13 mouse cellular contexts compared by ENCODE assay signal in the genomic region with DNA sequence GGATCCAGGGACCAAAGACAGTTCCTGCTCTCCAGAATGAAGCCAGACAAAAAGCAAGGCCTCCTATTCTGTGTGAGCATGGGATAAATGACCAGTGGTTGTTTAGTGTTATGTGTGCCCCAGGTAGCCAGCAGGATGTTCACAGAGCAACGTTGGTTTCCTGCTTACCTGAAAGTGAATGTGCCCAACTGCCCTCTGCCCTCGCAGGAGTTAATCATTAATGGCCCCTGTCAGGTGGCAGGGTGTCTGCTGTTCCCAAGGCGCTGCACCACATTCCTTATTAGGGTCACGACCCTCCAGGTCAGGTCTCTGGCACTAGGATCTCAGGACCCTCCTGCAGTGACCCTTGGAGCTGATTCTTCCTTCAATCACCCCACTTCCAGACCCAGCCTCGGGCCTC. TPM values are rescaled to one million over a fixed set of nuclear protein-coding genes. Genes with fewer than 3 reads are reported as not detected.
DNase-seq lines count a peak whose midpoint lies in the region; ATAC-seq and TF ChIP-seq lines count a peak whose summit lies in the region.
"Had no signal": no experiment of that assay in that cellular context is flagged by ENCODE, and none has a peak within 500 bp of the region (broad histone marks: within the 10 kb centered on the region; RNA-seq: fewer than 3 reads in every experiment).

No protein-coding gene starts in this region.

- peak overlapping the region; percentile 24 for H3K4me2 ChIP-seq in intestine, embryonic 16.5 days (ENCODE audit: low read depth, low read length)
- H3K4me2 ChIP-seq in kidney, embryonic 15.5 days: no peak overlapping the region
- H3K4me2 ChIP-seq: hindbrain, embryonic 15.5 days; neural tube, embryonic 15.5 days had no signal

- H3K4me3 ChIP-seq in intestine, embryonic 16.5 days (ENCODE audit: low read length): no peak overlapping the region
- no peak overlapping the region for H3K4me3 ChIP-seq in kidney, embryonic 15.5 days (replicated peaks)
- H3K4me3 ChIP-seq in small intestine, adult 2 months (ENCODE audit: low read depth, low read length): no peak overlapping the region
- H3K4me3 ChIP-seq: hindbrain, embryonic 15.5 days; neural tube, embryonic 15.5 days had no signal

- WGBS in intestine, embryonic 16.5 days: 13% methylated on average over 5 of the region's 5 CpGs
- 32% methylated on average over 5 of the region's 5 CpGs for WGBS in kidney, embryonic 15.5 days
- 13% methylated on average over 5 of the region's 5 CpGs for WGBS in small intestine, adult 2 months

- H3K27me3 ChIP-seq in intestine, embryonic 16.5 days (replicated peaks; ENCODE audit: control insufficient read depth, insufficient read depth, low read length): no peaks in the 10 kb centered on the region
- no peaks in the 10 kb centered on the region for H3K27me3 ChIP-seq in kidney, embryonic 15.5 days
- no peaks in the 10 kb centered on the region for H3K27me3 ChIP-seq in small intestine, adult 2 months (ENCODE audit: control insufficient read depth, insufficient read depth, low read length)
- H3K27me3 ChIP-seq: hindbrain, embryonic 15.5 days; neural tube, embryonic 15.5 days had no signal

- H3K9me3 ChIP-seq in intestine, embryonic 16.5 days (ENCODE audit: control insufficient read depth, low read length): peaks cover 2% of the 10 kb centered on the region; the same call in 1 of the 2 replicates
- H3K9me3 ChIP-seq in kidney, embryonic 15.5 days (replicated peaks): no peaks in the 10 kb centered on the region
- H3K9me3 ChIP-seq: hindbrain, embryonic 15.5 days; neural tube, embryonic 15.5 days had no signal

- DNase-seq in liver: peak; percentile 37
- no peak for DNase-seq in cerebellum, postnatal 25 days
- DNase-seq in cerebellum, postnatal 4 days (ENCODE audit: low spot score in 2 of 2): no peak
- no peak for DNase-seq in ovary, postnatal 14 days (ENCODE audit: low spot score)
- DNase-seq: cerebellum, adult 8-10 months; heart, postnatal 10 days; lung, postnatal 14 days had no signal

- peaks cover 12% of the 10 kb centered on the region for H3K4me1 ChIP-seq in intestine, embryonic 16.5 days (ENCODE audit: control insufficient read depth, insufficient read depth, low read length)
- peaks cover 20% of the 10 kb centered on the region for H3K4me1 ChIP-seq in kidney, embryonic 15.5 days
- H3K4me1 ChIP-seq in small intestine, adult 2 months (ENCODE audit: control insufficient read depth, insufficient read depth, insufficient read length, low read length): peaks cover 26% of the 10 kb centered on the region
- H3K4me1 ChIP-seq: hindbrain, embryonic 15.5 days; neural tube, embryonic 15.5 days had no signal

- peak overlapping the region; percentile 67; the same call in 1 of the 2 replicates for H3K27ac ChIP-seq in intestine, embryonic 16.5 days (ENCODE audit: low read length)
- peak overlapping the region; percentile 62 for H3K27ac ChIP-seq in kidney, embryonic 15.5 days
- H3K27ac ChIP-seq in small intestine, adult 2 months (ENCODE audit: insufficient read depth, low read depth, low read length): peak overlapping the region; percentile 95
- H3K27ac ChIP-seq: hindbrain, embryonic 15.5 days; neural tube, embryonic 15.5 days had no signal

- no peak for TF ChIP-seq POLR2A in small intestine, adult 2 months (IDR thresholded peaks at IDR 0.05; ENCODE audit: low read depth, low read length)

- H3K9ac ChIP-seq in intestine, embryonic 16.5 days (ENCODE audit: low read depth, low read length): no peak overlapping the region
- no peak overlapping the region for H3K9ac ChIP-seq in kidney, embryonic 15.5 days
- H3K9ac ChIP-seq: hindbrain, embryonic 15.5 days; neural tube, embryonic 15.5 days had no signal

- H3K36me3 ChIP-seq in intestine, embryonic 16.5 days (ENCODE audit: control insufficient read depth, insufficient read depth, low read length): no peaks in the 10 kb centered on the region
- H3K36me3 ChIP-seq in kidney, embryonic 15.5 days: no peaks in the 10 kb centered on the region
- H3K36me3 ChIP-seq in small intestine, adult 2 months (ENCODE audit: control insufficient read depth, insufficient read depth, low read length): no peaks in the 10 kb centered on the region
- H3K36me3 ChIP-seq: hindbrain, embryonic 15.5 days; neural tube, embryonic 15.5 days had no signal

- ATAC-seq in intestine, embryonic 16.5 days: peak; percentile 91
- ATAC-seq in kidney, embryonic 15.5 days (replicated peaks; ENCODE audit: low FRiP score): 0 out of 2 replicates have a peak, but pooled peaks have one; percentile 49
- ATAC-seq: forebrain, embryonic 16.5 days had no signal

- TF ChIP-seq CTCF in small intestine, adult 2 months (IDR thresholded peaks at IDR 0.05; ENCODE audit: extremely low read depth, insufficient read length, insufficient replicate concordance, low read depth, low read length): no peak

RNA-seq across cellular contexts. Expression of gene Shank2, which starts 21.0 kb away (rescaled TPM):
- polyA plus RNA-seq in intestine, embryonic 16.5 days (2015; fragmentation: Nextera tagmentation; extraction: Ambion mirVana): 1.0 and 1.2 TPM in 2 replicates
- polyA plus RNA-seq in kidney, embryonic 15.5 days (2015; fragmentation: Nextera tagmentation; extraction: Ambion mirVana): 2.6 and 2.7 TPM in 2 replicates
- polyA plus RNA-seq in small intestine, adult 2 months (2012; rRNA removed): 2.1 and 2.4 TPM in 2 replicates
